ENCODE assay signal across 8 mouse cellular contexts in genomic region chr14:21500154-21501047, GRCm38 (mm10). TPM values are rescaled to one million over a fixed set of nuclear protein-coding genes. Genes with fewer than 3 reads are reported as not detected.
A peak's percentile ranks its signal among the peaks of the same experiment; 100 is the strongest.
DNase-seq lines count a peak whose midpoint lies in the region; ATAC-seq lines count a peak whose summit lies in the region.

No protein-coding gene starts in this region.

- peak overlapping the region; percentile 81 for H3K4me2 ChIP-seq in heart, embryonic 13.5 days
- peak overlapping the region; percentile 95 for H3K4me2 ChIP-seq in liver, embryonic 12.5 days
- H3K4me2 ChIP-seq in stomach, embryonic 15.5 days: peak overlapping the region; percentile 88

- H3K9ac ChIP-seq in heart, embryonic 13.5 days: peak overlapping the region; percentile 97
- peak overlapping the region; percentile 81 for H3K9ac ChIP-seq in liver, embryonic 12.5 days
- peak overlapping the region; percentile 80 for H3K9ac ChIP-seq in stomach, embryonic 15.5 days

- ATAC-seq in heart, embryonic 13.5 days (ENCODE audit: extremely low read depth, insufficient number of reproducible peaks, low FRiP score, low TSS enrichment): peak; percentile 93
- ATAC-seq in liver, embryonic 12.5 days: peak; percentile 96
- peak; percentile 96 for ATAC-seq in stomach, embryonic 15.5 days (ENCODE audit: insufficient read depth, low FRiP score, low read depth)

- H3K4me3 ChIP-seq in brown adipose tissue, adult 24 weeks (ENCODE audit: insufficient read depth, low read depth, low read length): peak overlapping the region; percentile 94
- H3K4me3 ChIP-seq in heart, embryonic 13.5 days: peak overlapping the region; percentile 90
- peak overlapping the region; percentile 90 for H3K4me3 ChIP-seq in liver, embryonic 12.5 days
- H3K4me3 ChIP-seq in stomach, embryonic 15.5 days (replicated peaks): peak overlapping the region; percentile 90

- no peaks in the 10 kb centered on the region for H3K9me3 ChIP-seq in heart, embryonic 13.5 days
- H3K9me3 ChIP-seq in liver, embryonic 12.5 days (replicated peaks): no peaks in the 10 kb centered on the region
- H3K9me3 ChIP-seq in stomach, embryonic 15.5 days: no peaks in the 10 kb centered on the region

- H3K27ac ChIP-seq in brown adipose tissue, adult 24 weeks (replicated peaks; ENCODE audit: low read depth, low read length): peak overlapping the region; percentile 95
- H3K27ac ChIP-seq in heart, embryonic 13.5 days (replicated peaks): peak overlapping the region; percentile 99
- H3K27ac ChIP-seq in liver, embryonic 12.5 days: peak overlapping the region; percentile 94
- peak overlapping the region; percentile 98 for H3K27ac ChIP-seq in stomach, embryonic 15.5 days

- H3K36me3 ChIP-seq in heart, embryonic 13.5 days: no peaks in the 10 kb centered on the region
- no peaks in the 10 kb centered on the region for H3K36me3 ChIP-seq in liver, embryonic 12.5 days
- no peaks in the 10 kb centered on the region for H3K36me3 ChIP-seq in stomach, embryonic 15.5 days

- H3K4me1 ChIP-seq in brown adipose tissue, adult 24 weeks (ENCODE audit: control insufficient read depth, insufficient read depth, insufficient read length, low read length): peaks cover 6% of the 10 kb centered on the region; the same call in 1 of the 2 replicates
- peaks cover 59% of the 10 kb centered on the region for H3K4me1 ChIP-seq in heart, embryonic 13.5 days
- peaks cover 52% of the 10 kb centered on the region for H3K4me1 ChIP-seq in liver, embryonic 12.5 days
- H3K4me1 ChIP-seq in stomach, embryonic 15.5 days: peaks cover 17% of the 10 kb centered on the region

- WGBS in heart, embryonic 13.5 days: under 1% methylated on average over 71 of the region's 75 CpGs
- WGBS in liver, embryonic 12.5 days (ENCODE audit: insufficient replicate concordance): under 1% methylated on average over 74 of the region's 75 CpGs
- WGBS in stomach, embryonic 15.5 days: under 1% methylated on average over 75 of the region's 75 CpGs

- peak; percentile 100 for DNase-seq in CD4-positive, CD25-positive, alpha-beta regulatory T cell, adult 2 months (ENCODE audit: low read depth, low spot score)
- peak; percentile 97 for DNase-seq in fat pad, adult 2 months (ENCODE audit: extremely low read depth, low read depth, low spot score)
- peak; percentile 100 for DNase-seq in kidney, postnatal 10 days
- DNase-seq in natural killer cell, adult 2 months (ENCODE audit: low spot score in 2 of 2): peak; percentile 100

- no peaks in the 10 kb centered on the region for H3K27me3 ChIP-seq in heart, embryonic 13.5 days (replicated peaks)
- peaks cover 10% of the 10 kb centered on the region for H3K27me3 ChIP-seq in liver, embryonic 12.5 days (replicated peaks)
- H3K27me3 ChIP-seq in stomach, embryonic 15.5 days (replicated peaks): no peaks in the 10 kb centered on the region

RNA-seq across cellular contexts. Expression of gene Kat6b, which starts 19.2 kb away (rescaled TPM):
- polyA plus RNA-seq in brown adipose tissue, adult 24 weeks (2012; ENCODE audit: insufficient read depth, insufficient read length, missing spikeins): 8.4 and 8.7 TPM in 2 replicates
- polyA plus RNA-seq in heart, embryonic 13.5 days (2015; fragmentation: Nextera tagmentation; extraction: Ambion mirVana): 9.8 and 11.8 TPM in 2 replicates
- polyA plus RNA-seq in liver, embryonic 12.5 days (2016; fragmentation: Nextera tagmentation; extraction: Ambion mirVana): 3.7 and 3.9 TPM in 2 replicates
- polyA plus RNA-seq in stomach, embryonic 15.5 days (2015; fragmentation: Nextera tagmentation; extraction: Ambion mirVana): 12.5 and 18.3 TPM in 2 replicates

Comparison
In these comparisons a context has a peak if more than half of its experiments do, and no peak if none do; other contexts are left out.
1. Peak in every context shown above with its lines: DNase-seq, ATAC-seq, H3K4me3 ChIP-seq and H3K27ac ChIP-seq.